Mouse (Mus musculus): ENCODE results near the gene Vdr.

DNA sequence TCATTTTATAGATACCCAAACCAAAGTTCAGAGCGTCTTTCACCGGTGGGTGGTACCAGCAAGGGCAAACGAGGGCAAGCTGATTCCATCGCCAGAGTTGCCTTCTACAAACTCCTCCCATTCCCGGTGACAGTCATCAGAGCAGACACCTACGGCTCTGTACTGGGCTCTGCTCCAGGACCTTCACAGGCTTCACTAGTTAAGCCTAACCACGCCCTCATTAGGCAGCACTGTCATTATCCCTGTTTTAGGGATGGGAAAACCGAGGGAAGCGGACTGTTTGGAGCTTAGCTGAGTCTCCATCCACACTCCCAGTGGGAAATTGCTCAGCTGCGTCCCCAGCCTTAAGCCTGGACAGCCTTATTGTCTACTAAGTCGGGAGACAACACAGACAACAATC lies 20.4 kb downstream of the Vdr start:
- TF ChIP-seq GATA1 (IDR thresholded peaks at IDR 0.05; ENCODE audit: borderline replicate concordance, low read length) = no peak
- TF ChIP-seq FLI1 (IDR thresholded peaks at IDR 0.05; ENCODE audit: low read length) = no peak

Data from megakaryocyte, embryonic 14.5 days (primary cell).